Mouse (Mus musculus) right cerebral cortex, postnatal 10 days (tissue): ENCODE results near the gene Dctn5.
"Not testable (repeated sequence)": the region's sequence is repeated elsewhere in the genome, so short reads cannot be mapped to it uniquely, and the experiment has no call there.

Experiments used
- DNase-seq, 2 experiments: peaks; one replicate each; pipeline ENCODE4 v3.0.0; 2021; ENCODE audit warnings: low spot score in 2 of 2

The Dctn5 gene

DNA sequence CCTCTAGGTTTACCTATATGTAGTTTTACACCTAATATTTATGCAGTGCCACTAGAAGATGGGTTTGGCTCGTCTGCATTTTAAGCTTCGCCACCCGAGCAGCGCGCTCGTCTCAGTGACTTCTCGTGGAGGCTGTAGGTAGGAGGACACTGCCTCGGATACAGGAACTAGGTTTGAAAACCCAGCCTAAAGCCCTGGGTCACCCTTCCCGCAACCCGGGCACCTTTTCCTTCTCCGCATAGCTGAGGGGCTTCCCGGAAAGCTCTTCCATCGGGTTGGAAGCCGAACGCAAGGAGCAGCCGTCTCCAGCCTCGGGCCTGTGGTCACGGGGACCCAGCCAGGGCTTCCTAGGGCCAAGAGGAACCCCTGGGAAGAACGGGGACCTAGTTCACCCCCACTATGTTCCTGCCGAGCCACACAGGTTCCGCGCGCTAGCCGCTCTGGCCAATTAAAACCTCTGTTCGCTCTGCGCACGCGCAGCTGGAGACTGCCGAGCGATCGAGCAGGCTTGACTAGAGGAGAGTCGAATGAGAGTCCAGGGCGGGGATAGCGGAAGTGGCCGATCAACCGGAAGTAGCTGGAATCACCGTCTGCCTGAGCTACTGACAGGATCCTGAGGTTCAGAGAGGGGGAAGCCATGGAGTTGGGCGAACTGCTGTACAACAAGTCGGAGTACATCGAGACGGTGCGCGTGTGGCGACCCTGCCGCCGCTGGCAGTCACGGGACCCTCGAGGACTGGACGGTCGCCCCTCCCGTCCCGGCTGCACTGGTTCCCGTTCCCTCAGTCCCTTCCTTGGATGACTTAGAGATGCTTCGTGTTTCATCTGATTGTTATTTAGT, at the start of gene Dctn5, which contains the start of gene Palb2:
Dctn5 (plus strand) TSS at position 545 of the 841 bp plus-strand sequence.
Palb2 (minus strand) TSS at position 489 of the 841 bp plus-strand sequence.
- DNase-seq = peak; percentile 99

DNA sequence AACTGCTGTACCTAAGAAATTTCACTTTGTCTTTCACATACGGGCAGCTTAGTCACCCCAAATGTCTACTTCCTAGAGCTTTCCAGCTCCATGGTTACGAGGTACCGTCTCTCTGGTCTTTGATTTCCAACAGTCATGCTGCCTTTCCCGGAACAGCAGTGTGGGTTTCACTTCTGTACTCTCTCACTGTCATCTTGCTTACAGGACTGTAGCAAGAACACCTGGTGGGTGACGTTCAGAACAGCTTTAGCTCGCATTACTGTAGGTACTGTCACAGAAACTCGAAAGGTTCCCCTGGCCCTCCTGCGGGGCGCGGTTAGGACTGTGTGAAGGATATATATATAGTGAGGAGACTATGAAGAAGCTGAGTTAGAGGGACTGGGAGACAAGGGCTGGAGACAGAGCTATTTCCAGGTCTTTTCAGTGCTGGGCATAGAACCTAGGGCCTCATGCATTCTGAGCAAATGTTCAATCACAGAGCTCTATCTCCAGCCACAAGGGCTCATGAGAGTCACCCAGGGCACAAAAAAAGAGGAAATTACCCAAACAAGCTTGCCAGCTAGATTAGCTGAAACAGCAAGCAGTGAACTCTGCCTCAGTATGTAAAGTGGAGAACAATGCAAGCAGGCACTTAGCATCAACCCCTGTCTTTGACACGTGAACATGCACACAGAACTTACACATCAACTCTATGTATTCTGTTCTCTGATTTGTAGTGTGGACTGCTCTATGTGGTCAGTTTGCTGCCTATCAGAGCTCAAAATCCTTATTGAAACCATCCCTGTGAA, 45.5 kb upstream of the Dctn5 start:
- no peak for DNase-seq

DNA sequence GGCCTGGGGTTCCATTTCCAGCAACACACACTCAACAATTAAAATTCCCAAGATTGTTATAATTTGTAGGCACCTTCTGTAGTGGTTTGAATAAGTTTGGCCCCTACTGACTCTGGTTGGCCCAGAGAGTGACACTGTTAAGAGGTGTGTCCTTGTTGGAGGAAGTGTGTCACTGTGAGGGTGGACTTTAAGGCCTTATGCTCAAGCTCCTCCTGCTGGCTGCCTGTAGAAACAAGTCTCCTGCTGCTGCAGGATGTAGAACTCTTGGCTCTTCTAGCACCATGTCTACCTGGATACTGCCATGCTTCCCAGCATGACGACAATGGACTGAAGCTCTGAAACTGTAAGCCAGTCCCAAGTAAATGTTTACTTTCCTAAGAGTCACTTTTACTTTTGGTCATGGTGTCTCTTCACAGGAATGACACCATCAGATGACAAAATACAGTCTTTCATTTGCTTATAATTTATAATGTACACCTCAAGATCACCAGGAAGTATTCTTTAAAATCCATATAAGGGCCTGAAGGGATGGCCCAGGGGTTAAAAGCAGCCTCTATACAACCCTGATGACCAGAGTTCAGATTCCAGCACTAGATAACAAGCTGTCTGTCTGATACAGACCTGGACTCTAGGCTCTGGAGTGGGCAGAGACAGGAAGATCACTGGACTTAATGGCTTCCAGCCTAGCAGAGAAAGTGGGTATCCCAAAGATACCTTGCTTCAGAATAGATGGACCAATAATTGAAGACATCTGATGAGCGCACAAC, 38.1 kb upstream of the Dctn5 start:
- no peak for DNase-seq

DNA sequence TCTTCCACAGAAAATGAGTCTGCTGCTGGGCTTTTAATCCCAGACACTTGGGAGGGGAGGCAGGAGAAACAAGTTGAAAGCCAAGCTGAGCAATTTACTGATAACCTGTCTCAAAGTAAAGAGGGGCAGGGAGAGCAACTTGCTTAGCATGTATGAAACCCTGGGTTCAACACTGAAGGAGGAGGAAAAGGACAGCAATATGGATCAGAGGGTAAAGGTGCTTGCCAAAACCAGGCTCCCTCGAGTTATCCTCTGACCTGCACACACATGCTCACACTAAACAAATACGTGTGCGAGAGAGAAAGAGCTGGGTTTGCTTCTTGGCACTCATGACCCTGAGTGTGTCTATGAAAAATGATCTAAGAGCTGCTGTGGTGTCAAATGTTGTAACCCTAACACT, 34.8 kb upstream of the Dctn5 start:
- no peak for DNase-seq

DNA sequence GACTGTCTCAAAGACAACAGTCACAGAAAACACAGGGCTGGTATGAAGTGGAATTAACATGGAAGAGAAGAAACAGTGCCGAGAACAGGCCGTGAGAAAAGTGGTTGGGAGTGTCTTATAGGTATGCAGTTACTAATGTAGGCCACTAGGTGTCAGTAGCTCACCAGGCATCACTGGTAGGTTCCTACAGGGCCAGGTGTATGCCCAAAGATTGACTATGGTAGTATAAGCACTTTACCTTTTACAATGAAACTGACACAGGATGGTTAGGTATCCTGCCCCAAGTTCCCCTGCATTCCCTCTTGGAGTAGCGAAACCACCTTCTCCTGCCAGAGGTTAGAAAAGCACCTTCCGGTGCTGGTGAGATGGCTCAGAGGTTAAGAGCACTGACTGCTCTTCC, 33.6 kb upstream of the Dctn5 start:
- DNase-seq = peak; percentile 38 to 39

DNA sequence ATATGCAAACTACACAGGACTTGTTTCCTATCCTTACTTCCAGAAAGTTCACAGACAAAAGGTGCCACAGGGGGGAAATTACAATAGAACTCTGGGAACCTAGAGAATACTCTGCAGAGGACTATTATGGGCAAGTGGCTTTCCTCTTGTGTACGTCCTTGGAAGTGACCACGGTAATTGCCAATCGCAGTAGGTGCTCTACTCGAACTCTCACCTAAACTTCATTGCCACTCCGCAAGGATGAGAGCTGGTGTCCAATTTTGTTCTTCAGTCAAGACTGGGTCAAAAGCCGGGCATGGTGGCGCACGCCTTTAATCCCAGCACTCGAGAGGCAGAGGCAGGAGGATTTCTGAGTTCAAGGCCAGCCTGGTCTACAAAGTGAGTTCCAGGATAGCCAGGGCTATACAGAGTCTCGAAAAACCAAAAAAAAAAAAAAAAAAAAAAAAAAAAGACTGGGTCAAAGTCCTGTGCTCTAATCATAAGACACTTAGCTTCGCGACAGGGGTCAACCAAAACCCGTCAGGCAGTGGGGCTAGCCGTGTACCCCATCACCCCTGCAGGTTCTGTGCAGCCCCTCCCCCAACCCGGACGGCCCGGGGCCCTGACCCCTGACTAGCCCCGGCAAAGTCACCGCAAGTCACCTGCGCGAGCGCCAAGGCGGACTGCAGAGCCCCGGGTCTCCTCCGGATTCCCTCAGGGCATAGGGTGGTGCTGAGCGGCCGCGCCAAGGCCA, 31.7 kb upstream of the Dctn5 start:
- not testable (repeated sequence) for DNase-seq

DNA sequence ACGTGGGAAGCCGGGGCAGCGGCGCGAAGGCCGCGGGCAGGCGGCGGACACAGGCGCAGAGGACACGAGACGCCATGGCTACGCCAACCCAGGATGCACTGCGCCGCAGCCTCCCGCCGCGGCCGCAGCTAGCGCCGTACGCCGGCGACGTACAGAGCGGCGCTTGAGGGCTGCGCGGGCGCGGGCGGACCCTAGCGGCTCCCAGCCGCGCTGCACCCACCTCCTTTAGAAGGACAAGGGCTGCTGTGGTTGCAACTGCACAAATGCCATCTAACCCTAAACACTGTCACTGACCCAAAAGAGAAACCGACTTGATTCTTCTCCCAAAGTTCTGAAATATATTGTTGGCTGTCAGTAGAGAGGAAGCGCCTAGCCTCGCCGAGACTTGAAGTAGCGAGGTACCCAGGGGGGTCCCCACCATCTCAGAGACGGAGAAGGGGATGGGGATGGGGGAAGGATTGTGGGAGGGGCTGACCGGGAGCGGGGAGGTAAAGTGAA, 31.0 kb upstream of the Dctn5 start, which contains the start of gene Ndufab1:
Ndufab1 (minus strand) TSS at position 140 of the 498 bp plus-strand sequence.
- DNase-seq = peak; percentile 90 to 91

DNA sequence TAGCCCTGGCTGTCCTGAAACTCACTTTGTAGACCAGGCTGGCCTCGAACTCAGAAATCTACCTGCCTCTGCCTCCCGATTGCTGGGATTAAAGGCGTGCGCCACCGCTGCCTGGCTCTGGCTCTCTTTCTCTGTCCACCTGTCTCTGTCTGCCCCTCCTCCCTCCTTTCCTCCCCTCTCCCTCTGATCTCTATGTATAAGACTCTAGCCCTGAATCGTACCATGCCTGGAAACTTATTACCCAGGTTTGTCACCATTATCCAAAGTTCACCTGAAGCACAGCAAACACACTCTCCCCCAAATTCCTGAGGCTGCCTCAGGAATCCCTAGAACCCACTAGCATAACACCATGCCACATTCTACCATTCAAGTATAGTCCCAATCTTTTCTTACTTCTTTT, 24.6 kb upstream of the Dctn5 start:
- no peak for DNase-seq

DNA sequence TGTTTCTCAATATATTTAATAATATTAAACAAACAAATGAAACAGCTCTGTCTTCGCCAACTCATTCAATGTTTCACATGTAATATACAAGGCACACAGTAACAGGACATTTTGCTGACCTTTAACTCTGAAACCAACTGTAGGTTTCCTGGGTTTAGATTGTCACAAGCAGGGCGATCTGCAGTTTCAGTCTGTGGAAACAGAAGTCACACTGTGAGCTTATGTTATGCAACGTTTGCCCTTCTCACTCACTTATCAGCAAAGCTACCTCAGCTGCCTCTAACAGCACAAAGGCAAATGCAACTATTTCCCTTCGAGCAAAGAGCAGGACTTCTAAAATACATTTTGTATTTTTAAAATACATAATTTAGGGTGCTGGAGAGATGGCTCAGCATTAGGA, 9.3 kb upstream of the Dctn5 start:
- no peak for DNase-seq

DNA sequence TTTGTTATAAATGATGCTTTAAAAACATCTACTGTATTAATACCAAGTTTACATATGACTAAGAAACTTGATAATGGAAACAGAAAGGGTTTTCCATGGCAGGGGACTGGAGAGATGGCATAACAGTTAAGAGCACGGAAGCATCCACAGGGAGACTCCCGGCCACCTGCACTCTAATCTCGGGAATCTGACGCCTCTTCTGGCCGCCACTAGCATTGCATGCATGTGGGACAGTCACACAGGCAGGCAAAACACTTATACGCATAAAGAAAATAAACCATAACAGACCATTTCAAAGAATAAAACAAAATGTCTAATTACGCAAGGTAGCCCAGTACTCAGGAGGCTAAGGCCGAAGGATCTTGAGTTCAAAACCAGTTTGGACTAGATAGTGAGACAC, 7.2 kb upstream of the Dctn5 start:
- DNase-seq = no peak

DNA sequence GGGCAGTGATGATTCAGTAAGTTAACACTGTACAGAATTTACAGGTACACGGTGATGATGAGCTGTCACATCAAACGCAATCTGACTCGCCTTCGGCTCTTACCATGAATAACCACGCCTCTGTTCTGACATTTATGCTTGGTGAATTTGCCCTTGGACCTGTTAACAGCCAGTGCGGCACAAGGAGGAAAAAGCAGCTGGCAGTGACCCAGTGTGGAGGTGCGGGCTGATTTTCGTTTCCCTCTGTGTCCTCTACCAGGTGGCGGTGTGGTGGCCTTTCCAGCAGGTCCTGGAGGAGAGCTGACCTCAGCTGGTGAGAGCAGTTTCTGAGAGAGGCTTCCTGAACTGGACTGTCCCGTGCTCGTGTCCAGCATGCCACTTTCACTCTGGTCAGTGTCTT, 5.9 kb upstream of the Dctn5 start:
- no peak for DNase-seq

DNA sequence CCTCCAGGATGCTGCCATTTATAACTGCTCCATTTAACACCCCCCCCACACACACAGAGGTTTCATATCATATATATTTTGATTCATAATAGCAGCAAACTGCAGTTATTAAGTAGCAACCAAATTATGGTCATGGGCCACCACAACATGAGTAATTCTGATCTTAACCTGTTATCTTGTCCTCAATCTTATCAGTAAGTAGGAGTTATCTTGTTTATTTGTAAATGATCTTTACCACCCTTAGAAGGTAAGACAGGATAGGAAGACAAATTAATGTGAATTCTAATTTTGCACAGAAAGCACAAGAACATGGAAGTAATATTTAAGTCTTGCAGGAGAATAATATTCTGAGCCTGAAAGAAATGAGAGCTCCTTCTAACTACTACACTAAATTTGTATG, 1.0 kb upstream of the Dctn5 start:
- no peak for DNase-seq

DNA sequence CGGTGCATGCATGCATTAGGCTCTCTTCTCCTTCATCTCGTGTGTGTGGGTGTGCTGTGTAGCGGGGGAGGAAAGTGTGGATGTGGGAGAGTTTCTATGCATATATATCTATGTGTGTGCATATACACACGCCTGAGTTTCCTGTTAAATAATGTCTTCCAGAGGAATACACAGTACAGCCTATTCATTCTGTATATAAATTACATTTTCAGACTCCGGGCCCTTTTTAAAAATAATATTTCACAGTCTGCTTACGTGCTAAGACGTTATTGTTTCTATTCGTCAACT, 441 bp downstream of the Dctn5 start:
- DNase-seq = no peak

DNA sequence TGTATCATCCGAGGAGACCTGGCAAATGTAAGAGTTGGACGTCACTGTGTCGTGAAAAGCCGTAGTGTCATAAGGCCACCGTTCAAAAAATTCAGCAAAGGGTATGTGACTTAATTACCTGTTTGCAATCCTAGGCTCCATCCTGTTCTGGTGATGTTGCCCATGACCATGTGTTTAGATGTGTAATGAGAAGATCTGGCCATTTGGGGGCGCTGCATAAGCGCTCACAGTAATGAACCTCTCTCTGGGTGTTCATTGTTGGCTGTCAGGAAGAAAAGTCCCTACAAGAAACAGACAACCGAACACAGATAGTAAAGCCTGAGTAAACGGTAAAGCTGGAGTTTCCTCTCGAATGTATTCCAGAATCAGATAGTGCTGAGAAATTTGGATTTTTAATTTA, 2.2 kb downstream of the Dctn5 start:
- no peak for DNase-seq

DNA sequence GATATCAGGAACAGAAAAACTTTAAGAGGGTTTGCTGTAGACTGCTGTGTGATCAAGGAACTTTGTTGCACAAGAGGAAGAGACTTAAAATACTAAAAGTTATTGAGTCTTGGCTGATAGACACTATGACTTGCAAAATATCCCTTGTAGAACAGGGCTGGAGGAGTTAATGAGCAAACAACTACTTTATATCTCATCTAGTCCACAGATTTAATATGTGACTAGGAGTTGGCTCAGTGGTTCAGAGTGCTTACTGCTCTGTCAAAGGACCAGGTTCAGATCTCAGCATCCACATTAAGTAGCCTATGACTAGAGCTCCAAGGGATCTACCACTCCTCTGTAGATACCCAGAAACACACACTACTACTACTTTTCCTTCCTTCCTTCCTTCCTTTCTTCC, 4.2 kb downstream of the Dctn5 start:
- no peak for DNase-seq

DNA sequence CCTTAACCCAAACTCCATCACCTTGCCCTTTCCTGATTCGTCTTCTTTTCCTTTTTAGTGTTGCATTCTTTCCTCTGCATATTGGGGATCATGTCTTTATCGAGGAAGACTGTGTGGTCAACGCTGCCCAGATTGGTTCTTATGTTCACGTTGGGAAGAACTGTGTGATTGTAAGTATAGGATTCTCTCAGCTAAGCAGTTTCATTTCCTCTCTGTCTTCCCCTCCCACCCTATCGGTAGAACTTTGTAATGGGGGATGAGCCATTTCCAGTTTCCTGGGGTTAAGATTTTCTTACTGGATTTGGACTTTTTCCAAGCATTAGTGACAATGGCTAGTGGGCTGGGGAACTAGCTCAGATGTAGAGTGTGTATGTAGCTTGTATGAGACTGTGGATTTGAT, 5.3 kb downstream of the Dctn5 start:
- DNase-seq = no peak

DNA sequence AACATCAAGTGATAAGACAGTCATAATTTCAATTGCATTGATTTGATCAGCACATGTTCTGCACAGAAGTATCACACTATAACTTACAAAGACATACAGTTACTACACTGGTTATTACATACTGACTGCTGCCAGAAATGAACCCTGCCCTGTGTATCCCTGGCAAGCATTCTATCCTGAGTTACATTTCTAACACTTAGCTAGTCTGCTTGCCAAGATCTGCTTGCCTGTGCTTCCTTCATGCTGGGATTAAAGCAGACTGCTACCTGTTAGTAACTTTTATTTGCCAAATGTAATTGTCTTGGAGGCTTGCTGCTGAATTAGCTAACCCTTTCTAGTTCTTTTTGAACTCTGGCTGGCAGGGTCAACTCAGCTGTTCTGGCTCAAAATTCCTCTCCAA, 8.2 kb downstream of the Dctn5 start:
- no peak for DNase-seq

DNA sequence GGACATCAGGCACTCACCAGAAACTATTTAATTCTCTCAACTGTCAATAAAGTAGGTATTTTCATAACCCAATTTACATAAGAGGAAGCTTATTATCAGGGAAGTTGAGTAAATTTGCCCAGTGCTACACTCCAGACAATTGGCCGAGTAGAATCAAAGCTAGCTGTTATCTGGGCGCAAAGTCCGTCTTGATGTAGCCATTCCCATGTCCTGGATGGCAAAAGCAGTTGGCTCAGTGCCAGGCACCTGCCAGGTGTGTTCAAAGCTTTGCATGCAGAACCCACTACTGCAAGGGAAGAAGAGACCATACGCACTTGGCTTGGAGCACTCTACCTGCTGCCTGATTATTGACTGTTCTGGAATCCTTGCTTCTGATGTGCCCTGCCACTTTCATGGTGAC, 19.6 kb downstream of the Dctn5 start:
- DNase-seq = no peak

DNA sequence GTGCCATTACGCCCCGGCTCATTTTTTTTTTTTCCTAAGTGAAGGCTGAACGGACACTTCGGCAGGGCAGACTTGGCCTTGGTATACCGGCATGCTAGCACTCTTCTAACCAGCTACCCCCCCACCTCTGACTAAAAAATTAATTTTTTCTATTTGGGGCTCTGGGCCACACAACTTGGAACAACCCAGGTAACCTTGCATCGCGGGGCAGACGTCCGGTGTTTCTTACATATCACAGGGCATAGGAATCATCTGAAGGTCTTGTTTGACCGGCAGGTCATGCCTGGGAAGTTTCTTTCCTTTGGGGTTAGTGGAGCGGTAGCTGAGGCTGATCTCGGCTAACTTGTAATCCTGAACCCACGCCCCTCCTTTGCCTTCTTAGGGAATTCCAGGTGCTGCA, 25.6 kb downstream of the Dctn5 start:
- no peak for DNase-seq

DNA sequence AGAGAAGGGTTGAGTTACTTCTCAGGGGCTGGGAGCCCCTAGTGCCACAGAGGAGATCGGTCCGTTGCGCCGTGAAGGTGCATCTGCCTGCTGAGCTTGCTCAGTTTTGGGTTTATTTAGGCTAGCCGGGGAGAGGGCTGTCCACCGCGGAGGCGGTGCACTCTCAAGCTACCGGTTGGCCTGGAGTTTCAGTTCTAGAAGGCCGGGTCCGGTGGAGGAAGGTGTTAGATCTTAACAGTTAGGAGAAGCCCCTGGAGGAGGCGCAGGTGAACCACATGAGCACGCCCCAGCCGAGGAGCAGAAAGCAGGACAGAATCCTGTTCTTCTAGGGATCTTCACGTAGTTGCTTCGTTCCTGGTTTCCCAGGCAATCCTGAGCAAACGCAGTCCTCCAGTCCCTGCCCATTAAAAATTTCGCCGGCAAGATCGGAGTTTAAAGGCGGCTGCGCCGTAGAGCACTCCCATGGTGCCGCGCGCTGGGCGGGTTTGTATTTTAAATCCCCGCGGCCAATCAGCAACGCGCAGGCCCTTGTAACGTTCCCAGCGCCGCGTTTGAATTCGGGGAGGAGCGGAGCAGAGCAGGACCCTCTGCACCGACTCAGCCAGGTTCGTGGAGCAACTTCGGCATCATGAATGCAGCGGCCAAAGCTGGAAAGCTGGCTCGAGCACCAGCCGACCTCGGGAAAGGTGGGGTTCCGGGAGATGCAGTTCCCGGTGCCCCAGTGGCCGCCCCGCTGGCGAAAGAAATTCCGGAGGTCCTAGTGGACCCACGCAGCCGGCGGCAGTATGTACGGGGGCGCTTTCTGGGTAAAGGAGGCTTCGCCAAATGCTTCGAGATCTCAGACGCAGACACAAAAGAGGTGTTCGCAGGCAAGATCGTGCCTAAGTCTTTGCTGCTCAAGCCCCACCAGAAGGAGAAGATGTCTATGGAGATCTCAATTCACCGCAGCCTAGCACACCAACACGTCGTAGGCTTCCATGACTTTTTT, 26.4 kb downstream of the Dctn5 start, which contains the start of gene Plk1:
Plk1 (plus strand) TSS at position 525 of the 988 bp plus-strand sequence.
- DNase-seq = peak; percentile 92 to 93
